Mouse (Mus musculus) fat pad, adult 2 months (tissue): ENCODE data around the gene Ell2.

Source experiments
- DNase-seq: peaks from one replicate; pipeline ENCODE4 v3.0.0-alpha.2; 2011; ENCODE audit warnings: low read depth, low spot score; ENCODE audit errors: extremely low read depth

Gene Ell2

DNA sequence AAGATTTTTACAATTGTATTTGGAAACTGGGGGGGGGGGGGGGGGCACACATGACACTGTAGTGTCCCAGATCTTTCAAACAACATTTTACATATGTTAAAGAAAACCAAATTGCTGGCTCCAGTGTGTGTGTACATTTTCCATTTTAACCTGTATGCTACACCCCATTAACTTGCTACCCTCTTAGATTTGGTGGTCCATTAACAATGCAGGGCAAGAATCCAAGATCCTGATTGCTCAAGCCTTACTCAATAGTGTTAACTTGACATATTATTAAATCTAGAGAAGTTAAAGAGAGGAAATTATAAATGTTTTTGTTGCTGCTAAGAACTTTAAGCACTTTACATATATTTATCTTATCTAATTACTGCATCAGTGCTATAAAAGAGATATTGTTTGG lies 24.2 kb downstream of the Ell2 start:
- no peak for DNase-seq

DNA sequence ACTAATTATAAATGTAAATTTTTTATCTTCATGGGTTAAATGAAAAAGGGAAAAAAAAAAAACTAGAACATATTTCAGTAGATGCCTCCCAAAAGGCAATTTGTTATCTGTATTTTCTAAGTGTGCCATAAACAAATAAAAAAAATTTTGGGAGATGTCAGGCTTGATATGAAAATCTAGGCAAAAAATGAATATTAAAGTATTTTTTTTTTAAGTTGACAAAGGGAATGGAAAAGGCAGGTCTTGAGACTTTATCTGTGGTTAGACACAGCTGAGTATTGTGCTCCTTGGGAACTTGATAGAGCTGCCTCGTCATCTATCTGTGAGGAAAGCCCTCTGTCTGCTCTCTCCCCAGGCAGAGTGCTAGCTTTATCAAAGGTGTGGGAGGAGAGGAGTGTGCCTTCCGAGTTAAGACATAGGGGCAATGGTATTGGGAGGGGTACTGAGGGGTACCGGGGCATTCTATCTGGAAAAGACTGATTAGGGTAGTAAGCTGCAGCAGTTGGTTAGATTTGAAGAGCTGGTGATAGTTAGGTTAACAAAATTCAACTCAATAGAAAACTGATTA lies 27.1 kb downstream of the Ell2 start:
- no peak for DNase-seq

DNA sequence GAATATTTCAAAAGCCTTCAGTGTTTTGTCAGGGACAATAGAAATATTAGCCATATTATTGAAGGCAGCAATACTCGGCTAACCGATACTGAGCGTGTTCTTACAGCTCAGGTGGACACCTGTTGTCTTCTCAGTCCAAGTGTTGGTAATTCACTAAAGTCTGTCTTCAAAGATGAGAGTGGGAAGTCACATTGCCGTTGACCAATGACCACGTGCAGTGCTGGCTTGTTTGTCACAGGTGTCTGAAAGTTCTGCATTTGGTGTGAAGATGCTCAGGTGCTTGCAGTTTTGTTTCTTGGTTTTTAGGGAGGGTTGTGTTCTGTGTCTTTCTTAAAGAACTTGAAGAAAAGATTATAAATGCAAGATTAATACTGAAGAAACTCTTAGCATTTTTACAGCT lies 27.7 kb downstream of the Ell2 start:
- no peak for DNase-seq

DNA sequence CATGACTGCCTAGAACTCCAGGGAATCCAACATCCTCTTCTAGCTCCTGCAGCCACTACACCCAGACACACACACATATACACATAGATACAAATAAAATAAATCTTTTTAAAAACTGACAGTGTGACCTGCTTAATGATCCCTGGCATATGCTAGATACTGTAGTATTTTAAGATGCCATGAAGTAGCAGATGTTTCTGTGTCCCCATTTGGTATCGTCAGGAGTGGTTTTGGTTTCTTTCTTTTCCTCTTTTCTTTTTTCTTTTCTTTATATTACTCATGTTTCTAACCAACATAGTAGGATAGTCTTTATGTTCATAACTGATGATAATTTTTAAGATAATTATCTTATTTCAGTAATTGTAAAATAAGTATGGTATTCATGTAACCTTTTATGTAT lies 29.0 kb downstream of the Ell2 start:
- DNase-seq, result no peak

DNA sequence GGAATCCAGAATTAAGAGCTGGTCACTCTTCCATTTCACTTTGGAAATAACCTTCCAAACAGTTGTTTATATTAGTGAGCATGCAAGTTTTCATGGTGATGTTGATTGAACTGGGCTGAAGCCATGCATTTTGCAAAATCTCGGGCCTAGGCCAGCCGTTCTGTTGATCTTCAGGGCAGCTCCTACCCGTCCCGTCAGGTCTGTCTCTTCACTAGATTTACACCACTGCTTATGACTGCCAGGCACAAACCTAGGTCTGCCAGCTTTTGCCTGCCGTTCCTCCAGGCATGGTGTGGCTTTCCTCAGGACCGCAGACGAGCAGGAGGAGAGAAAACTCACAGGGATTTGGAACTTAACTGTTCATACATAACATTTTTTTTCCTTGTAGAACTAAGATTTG lies 31.4 kb downstream of the Ell2 start:
- peak; percentile 76 for DNase-seq

DNA sequence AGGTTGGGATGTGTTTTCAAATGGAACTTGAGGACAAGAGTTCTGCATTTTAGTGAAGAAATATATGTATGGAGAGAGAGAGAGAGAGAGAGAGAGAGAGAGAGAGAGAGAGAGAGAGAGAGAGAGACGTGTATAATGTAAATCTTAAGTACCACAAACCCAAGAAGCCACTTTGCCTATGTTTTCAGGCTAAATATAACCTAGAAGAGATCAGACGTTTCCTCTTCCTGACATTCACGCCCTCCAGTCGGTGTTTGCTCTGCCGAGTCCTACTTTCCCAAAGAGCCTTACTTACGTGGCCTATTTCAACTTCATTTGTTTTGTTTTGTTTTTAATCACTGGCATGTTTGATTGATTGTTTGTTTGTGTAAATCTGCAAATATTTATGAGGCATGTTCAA lies 32.0 kb downstream of the Ell2 start:
- DNase-seq, result no peak

DNA sequence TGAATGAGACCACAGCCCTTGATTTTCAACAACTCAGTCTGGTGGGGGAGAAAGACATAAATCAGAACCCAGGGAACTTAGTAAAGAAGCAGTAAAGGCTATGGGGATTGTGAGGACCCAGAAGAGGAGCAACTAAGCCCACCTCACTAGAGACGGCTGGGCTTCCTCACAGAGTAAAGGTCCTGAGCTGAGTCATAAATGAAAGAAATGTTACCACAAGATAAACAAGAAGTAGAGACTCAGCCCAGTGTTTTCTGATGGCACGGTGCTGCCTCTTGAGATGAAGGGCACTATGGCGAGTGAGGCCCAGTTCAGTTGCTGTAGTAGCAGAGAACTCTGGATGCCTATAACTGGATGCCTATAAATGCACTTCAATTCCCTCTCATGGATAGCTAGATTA lies 32.4 kb downstream of the Ell2 start:
- no peak for DNase-seq

DNA sequence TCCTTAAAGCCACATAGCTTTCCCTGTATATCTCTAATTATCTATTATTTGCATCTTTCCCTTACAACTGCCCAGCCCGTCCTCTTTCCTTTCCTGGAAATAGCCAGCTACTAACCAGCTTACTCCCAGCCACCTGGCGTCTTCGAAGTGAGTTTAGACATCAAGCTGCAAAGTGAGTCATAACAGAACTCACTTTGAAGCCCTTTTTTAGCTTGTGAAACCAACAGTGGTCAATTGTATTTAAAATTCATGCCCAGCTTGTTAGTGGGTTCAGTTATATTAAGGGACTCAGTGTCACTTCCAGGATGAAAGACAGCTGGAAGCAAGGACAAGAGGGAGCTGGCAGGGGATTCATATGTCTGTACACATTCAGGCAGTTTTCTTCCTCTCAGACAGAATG lies 33.5 kb downstream of the Ell2 start:
- DNase-seq, result no peak

DNA sequence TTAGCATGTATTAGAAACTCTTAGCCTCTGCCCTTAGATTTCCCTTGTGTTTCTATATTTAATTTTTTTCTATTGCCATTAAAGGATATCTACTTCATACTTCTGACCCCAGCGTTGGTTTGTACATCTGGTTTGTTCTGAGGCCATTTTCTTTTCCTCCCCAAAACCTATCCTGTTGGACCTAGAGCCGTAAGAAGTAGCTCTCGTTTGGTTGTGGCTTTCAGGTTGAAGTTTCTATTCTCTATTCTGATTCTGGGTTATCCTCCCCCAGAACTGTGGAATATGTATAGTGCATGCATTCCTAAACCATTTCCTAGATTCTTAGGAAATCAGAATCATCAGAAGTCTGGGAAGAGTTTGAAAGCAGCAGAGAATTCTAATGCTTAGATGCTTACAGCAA lies 34.6 kb downstream of the Ell2 start:
- no peak for DNase-seq

DNA sequence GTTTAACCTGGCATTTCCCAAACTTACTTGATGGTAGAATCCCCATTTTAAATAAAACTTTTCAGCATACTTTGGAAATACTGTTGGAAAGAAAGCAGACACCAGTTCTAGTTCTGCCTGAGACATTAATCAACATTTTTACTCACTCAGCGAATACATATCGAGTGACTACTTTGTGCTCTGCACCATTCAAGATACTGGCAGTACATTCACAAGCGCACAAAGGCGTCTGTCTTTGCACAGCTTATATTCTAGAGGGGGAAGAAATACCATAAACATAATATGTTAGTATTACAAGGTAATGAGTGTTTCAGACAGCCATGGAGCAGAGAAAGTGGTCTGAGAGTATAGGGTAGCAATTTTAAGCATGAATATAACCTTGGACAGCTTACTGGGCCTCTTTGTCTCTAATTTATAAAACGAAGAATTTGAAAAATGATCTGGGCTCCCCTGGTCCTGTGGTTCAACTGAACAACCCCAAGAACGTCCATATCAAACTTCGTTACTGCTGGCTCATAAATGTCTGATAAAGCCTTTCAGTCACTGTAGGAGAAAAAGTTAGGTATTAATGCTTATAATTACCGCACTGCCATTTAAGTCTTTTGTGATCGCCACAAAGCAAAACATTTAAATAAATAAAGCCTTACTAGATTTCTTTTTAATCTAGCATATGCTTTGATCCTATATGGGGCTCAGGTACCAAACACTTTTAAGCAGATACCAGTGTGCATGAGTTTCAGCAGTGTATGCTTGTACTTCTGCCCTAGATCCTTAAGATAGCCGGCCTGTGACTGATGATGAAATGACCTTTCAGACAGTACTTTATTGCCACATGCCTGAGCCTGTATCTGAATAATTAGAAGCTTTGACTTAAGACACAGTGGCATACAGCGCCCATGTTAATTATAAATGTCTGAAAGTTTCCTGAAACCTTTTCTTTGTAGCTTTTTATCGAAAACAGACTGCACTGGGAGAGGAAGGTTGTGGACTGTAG lies 35.5 kb downstream of the Ell2 start:
- peak; percentile 86 for DNase-seq

DNA sequence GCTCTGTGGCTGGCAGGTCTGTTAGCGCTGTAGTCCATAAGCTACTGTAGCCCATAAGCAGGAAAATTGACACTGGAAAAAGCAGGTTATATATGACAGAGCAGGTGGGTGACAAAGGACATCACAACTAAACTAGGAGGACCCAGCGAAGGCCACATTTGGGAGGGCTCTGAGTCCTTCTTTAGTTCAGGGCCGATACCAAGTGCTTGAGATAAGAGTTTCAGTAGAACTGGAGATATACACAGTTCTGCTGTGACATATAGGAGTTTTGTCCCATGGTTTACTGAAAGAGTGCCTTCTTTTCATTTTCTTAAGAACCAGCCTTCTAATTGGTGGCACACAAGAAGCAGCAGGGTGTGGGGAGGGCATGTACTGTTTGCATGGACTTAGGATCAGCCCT lies 36.4 kb downstream of the Ell2 start:
- no peak for DNase-seq

DNA sequence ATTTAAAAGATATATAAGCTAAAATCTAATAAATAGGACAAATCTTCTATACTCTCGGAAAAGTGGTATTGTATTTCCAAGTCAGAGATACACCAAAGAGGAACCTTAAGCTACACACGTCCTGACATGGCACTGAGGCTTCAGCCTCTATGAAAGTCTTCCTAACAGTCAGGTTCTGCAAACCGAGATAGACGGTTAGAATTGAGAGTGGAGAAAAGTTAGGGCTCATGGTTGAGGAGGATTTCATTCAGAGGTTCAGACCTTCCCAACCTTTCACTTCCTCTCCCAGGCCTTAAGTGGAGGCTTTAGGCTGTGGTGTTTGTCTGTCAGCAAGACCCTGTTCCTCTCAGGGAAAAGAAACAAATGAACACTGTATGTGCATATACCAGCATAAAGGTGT lies 37.5 kb downstream of the Ell2 start:
- DNase-seq, result no peak

DNA sequence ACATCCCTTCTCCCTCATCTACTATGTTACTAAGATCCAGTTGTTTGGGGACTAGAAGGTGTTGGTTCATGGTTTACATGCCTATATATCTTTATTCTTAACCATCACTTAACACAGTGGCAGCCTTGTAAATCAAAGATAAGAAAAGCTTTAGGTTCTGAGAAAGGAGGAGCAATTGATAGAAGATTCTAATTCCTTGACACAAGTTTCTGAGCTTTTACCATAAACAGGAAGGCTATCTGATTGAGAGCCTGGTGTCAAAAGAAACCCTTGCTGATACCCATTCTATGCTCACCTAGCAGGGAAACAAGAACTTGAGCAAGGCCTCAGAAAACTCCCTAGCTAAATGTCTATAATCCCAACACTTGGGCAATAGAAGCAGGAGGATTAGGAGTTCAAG lies 38.8 kb downstream of the Ell2 start:
- DNase-seq, result no peak

DNA sequence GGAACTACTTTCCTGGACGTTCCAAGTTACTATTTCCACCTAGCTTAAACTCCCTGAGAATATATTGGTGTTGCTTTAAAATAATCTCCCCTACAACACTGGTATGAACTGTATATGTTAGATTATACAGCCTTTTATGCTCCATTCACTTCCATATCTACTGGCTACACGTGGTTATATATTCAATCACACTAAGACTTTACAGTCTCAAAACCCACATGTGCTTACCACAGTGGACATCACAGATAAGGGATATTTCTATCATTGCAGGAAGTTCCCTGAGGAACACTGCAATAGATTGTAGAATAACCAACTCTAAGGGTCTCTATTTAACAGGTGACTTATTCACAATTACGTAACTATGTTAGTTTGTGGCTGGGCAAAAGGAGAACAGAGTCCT lies 40.7 kb downstream of the Ell2 start:
- no peak for DNase-seq

DNA sequence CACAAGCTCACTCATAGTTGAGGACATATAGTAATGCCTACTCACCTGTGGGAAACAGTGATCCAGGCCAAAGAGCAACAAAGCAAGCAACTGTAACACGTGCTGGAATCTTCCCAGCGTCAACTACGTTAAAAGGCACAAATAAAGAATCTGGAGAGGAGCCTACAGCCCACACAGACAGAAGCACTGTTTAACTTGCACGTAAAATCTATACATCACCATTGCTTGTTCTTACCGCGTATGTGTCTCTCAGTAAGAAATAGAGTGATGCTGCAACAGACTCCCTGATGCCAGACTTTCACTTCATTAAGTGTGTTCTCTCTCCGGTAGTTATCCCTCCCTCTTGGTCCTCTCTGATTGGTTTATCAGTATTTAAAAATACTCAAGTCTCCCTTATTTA lies 42.1 kb downstream of the Ell2 start:
- DNase-seq, result no peak

DNA sequence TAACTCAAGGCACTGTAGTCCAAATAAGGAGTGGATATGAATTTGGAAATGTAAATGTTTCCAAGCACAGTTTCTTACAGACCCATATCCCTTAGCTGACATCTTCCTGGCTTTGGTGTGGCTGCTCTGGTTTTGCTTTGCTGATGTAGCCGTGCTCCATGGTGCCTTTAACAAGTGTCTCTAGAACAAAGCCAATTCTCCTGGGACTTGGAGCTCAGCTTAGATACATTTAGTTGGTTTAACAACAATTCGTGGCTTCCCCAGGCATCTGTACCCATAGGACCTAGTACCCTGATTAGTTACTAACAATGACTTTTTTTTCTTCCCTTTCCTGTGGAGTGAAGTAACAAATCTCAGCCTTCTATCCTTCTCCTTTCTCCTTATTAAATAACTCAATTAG lies 44.2 kb downstream of the Ell2 start:
- DNase-seq, result no peak

DNA sequence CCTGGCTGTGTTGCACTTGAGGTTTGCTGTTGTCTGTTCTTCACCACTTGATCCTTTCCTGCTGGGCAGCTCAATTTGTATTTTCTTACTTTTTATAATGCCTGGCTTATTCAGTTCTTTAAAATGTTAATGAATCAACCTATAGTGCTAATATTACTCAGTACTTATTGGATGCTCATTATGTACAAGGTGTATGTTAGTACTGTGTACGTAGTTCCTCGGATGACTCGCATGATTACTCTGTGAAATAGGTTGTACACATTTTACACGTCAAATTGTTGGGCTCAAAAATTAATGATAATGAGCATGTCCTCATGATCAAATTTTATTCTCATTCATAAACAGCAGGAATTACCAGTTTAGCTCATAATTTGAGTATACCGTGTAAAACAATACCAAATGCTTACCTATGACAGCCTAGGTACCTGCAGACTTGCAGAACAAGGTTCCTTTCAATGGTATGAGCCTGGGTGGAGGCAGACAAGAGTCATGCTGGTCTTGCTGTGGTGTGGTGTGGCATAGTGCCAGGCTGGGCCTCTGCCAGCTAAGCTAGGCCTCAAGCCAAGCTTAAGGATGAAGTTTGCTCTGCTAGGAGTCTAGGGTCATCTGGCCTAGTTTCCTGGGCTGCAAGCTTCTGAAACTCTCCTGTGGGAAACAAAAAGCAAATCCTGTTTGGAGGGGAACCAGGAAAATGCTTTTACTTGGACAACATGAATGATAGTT lies 45.8 kb downstream of the Ell2 start:
- DNase-seq, result peak; percentile 70

DNA sequence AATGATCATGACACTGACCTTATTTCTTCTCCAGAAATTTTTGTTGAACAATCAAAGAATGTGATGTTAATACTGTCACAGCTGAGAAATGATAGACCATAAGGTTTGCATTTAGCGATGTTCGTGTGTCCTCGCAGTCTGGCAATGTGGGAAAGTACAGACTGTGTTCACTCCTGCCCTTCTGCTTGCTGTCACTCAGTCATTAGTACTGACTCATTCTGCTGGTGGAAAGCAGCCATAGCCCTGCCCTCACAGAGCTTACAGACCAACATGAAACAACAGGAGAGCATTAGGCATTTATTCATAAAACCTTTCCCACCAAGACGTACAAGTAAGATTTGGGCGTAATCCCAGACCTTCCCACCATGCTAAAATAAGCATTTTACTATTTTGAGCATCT lies 47.8 kb downstream of the Ell2 start:
- DNase-seq, result no peak

DNA sequence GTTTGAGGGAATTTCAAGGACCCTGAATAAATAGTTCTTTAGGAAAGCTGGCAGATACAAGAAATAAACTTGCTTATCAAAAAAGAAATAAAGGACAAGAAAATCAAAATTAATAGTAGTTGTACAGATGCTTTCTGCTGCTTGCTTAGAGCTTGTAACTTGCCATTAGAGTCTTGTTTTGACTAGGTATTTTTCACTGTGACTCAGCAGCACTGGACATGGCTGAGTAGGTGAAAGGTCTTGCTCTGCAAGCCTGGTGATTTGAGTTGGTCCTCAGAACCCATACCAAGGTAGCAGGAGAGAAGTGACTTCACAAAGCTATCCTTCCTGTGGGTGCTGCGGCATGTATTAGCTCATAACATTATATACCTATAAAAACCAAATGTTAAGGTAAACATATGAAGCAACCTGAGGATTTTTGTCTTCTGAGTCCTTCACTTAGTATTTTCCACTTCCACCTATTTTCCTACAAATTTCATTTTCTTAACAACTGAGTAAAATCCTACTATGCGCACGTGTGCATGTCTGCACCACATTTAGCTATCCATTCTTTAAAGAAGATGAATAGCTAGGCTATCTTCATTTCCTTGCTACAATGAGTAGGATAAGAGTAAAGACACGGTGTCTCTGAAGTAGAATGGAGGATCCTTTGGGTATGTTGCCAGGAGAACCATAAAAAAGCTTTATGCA lies 54.4 kb downstream of the Ell2 start:
- no peak for DNase-seq

DNA sequence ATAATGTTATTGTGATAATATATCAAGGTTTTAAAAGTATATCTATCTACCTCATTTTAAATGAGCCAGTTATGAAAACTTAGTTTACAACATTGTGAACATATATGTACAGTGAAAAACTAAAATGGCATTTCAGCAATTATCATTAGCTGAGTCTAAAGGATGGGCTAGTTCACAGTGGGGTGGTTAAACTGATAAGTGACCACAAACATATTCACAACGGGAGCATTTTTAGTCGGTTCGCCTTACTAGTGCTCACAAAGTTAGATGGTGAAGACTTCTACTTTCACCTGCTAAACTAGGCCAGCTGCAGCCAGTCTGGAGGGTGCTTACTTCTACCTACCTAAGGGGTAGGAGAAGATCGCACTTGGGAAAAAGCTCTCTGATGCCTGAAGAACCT lies 56.2 kb downstream of the Ell2 start:
- DNase-seq, result no peak

DNA sequence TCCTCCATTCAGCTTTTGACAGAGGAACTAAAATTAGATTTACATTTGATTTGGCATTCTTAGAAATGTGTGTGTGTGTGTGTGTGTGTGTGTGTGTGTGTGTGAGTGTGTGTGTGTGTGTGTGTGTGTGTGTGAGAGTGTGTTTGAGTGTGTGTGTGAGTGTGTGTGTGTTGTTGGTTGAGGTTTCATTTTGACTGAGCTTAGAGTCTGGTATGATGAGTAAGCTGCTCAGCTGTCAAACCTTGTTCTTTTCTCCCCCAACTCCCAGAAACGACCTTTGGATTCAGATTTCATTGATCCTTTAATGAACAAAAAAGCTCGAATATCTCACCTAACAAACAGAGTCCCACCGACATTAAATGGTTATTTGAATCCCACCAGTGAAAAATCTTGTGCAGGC lies 56.7 kb downstream of the Ell2 start:
- DNase-seq, result no peak
